In the genomic region with DNA sequence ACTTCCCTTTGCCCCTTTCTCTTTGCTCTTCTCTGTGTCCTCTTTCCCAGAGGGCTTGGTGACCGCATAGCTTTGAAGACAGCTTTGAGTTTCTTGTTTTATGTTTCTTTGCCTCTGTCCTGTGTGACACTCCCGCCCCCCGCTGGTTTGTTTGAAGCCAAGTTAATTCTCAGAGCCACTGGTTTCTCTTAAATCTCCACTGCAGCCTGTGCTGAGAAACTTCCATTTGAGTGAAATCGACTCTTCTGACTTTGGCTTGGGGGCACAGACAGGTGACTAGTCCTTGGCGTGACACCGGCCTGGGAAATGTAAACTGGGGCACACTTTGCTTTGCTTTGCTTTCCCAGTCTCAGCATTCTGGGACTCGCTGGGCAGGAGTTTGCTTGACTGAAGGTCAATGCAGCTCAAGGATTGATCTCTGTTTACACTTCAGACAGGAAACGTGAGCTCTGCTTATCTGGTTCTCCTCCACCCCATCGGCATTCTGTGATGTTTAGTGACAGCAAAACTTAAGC, we compare ENCODE assay signal across 8 mouse cellular contexts. TPM values are rescaled to one million over a fixed set of nuclear protein-coding genes. Genes with fewer than 3 reads are reported as not detected.
DNase-seq lines count a peak whose midpoint lies in the region; ATAC-seq and TF ChIP-seq lines count a peak whose summit lies in the region.

No protein-coding gene starts in this region.

- no peak overlapping the region for H3K27ac ChIP-seq in liver, embryonic 14.5 days
- peak overlapping the region; percentile 45 for H3K27ac ChIP-seq in small intestine, adult 2 months (ENCODE audit: insufficient read depth, low read depth, low read length)

- TF ChIP-seq CTCF in liver, embryonic 14.5 days (IDR thresholded peaks at IDR 0.05; ENCODE audit: low read depth) = 0 out of 2 replicates have a peak, but pooled peaks have one; percentile 15
- TF ChIP-seq CTCF in small intestine, adult 2 months (IDR thresholded peaks at IDR 0.05; ENCODE audit: extremely low read depth, insufficient read length, insufficient replicate concordance, low read depth, low read length) = peak; percentile 21; the same call in 1 of the 2 replicates

- ATAC-seq in liver, embryonic 14.5 days (ENCODE audit: insufficient read depth) = peak; percentile 13; the same call in 1 of the 2 replicates
- ATAC-seq in erythroid progenitor cell, adult 5-6 weeks (replicated peaks; ENCODE audit: low FRiP score, poor library complexity, severe bottlenecking) = no peak

- H3K36me3 ChIP-seq in liver, embryonic 14.5 days (replicated peaks; ENCODE audit: control insufficient read depth, insufficient read depth, low read depth) = no peaks in the 10 kb centered on the region
- no peaks in the 10 kb centered on the region for H3K36me3 ChIP-seq in small intestine, adult 2 months (ENCODE audit: control insufficient read depth, insufficient read depth, low read length)

- peak; percentile 14 for DNase-seq in cerebellum, adult 8-10 months
- DNase-seq in cerebellum, adult 9-11 months = no peak
- DNase-seq in adrenal gland, postnatal 36 days = peak; percentile 44 to 58
- peak; percentile 14 for DNase-seq in heart, postnatal 4 days
- no peak for DNase-seq in liver, embryonic 14.5 days (ENCODE audit: low read depth in 3 of 3, low spot score in 3 of 3)
- DNase-seq in retina, postnatal 1 day = no peak

- WGBS in liver, embryonic 14.5 days (ENCODE audit: insufficient replicate concordance) = 6% methylated on average over 9 of the region's 9 CpGs
- WGBS in small intestine, adult 2 months = 6% methylated on average over 9 of the region's 9 CpGs

- no peak for TF ChIP-seq POLR2A in small intestine, adult 2 months (IDR thresholded peaks at IDR 0.05; ENCODE audit: low read depth, low read length)

- H3K27me3 ChIP-seq in liver, embryonic 14.5 days (ENCODE audit: control insufficient read depth, insufficient read depth, low read length) = no peaks in the 10 kb centered on the region
- H3K27me3 ChIP-seq in small intestine, adult 2 months (ENCODE audit: control insufficient read depth, insufficient read depth, low read length) = no peaks in the 10 kb centered on the region

- H3K4me1 ChIP-seq in liver, embryonic 14.5 days (replicated peaks; ENCODE audit: control insufficient read depth in 2 of 2, insufficient read depth in 2 of 2, low read length in 1 of 2) = peaks cover 0 to 9% of the 10 kb centered on the region in 2 experiments; a peak in 2 of 4 replicates
- peaks cover 12% of the 10 kb centered on the region for H3K4me1 ChIP-seq in small intestine, adult 2 months (ENCODE audit: control insufficient read depth, insufficient read depth, insufficient read length, low read length)

- no peak overlapping the region for H3K9ac ChIP-seq in liver, embryonic 14.5 days (replicated peaks)

- H3K4me3 ChIP-seq in liver, embryonic 14.5 days (ENCODE audit: insufficient read depth in 1 of 2, low read depth in 2 of 2, low read length in 2 of 2) = no peak overlapping the region
- no peak overlapping the region for H3K4me3 ChIP-seq in small intestine, adult 2 months (ENCODE audit: low read depth, low read length)

- H3K9me3 ChIP-seq in liver, embryonic 14.5 days (ENCODE audit: control insufficient read depth, low read length) = no peaks in the 10 kb centered on the region

- H3K4me2 ChIP-seq in liver, embryonic 14.5 days (ENCODE audit: low read depth) = peak overlapping the region; percentile 26; the same call in 1 of the 2 replicates

- no peak for TF ChIP-seq EP300 in liver, embryonic 14.5 days (IDR thresholded peaks at IDR 0.05; ENCODE audit: low read depth)

RNA-seq across cellular contexts. Expression of a gene that starts 12.3 kb away (rescaled TPM):
- total RNA-seq in adrenal gland, postnatal 36 days (2021) = under 1 TPM; 0.36 to 0.43 TPM
- under 1 TPM in 1 of 2 experiments, not detected in 1; 0.33 TPM for total RNA-seq in heart, postnatal 4 days (2021)
- polyA plus RNA-seq in liver, embryonic 14.5 days (2012; rRNA removed) = 0.09 and 0.12 TPM in 2 replicates
- polyA plus RNA-seq in liver, embryonic 14.5 days (2014; fragmentation: Nextera tagmentation; extraction: Ambion mirVana) = 0.15 TPM in 1 of 2 replicates, not detected in the other
- 0.77 and 1.1 TPM in 2 replicates for polyA plus RNA-seq in small intestine, adult 2 months (2012; rRNA removed)
- not detected in 2 replicates for total RNA-seq in erythroid progenitor cell, adult 5-6 weeks (2015; ENCODE audit: low replicate concordance)
- total RNA-seq in erythroid progenitor cell, adult 5-6 weeks (2017; ENCODE audit: low replicate concordance) = not detected in 2 replicates

RNA-seq across cellular contexts. Expression of a gene that starts 13.1 kb away (rescaled TPM):
- 10 to 100 TPM in 1 of 2 experiments, 1 to 10 TPM in 1; 5.9 to 10.5 TPM for total RNA-seq in adrenal gland, postnatal 36 days (2021)
- total RNA-seq in heart, postnatal 4 days (2021) = 1 to 10 TPM; 7.0 to 8.3 TPM
- 1.1 and 1.3 TPM in 2 replicates for polyA plus RNA-seq in liver, embryonic 14.5 days (2012; rRNA removed)
- polyA plus RNA-seq in liver, embryonic 14.5 days (2014; fragmentation: Nextera tagmentation; extraction: Ambion mirVana) = 0.43 and 0.92 TPM in 2 replicates
- polyA plus RNA-seq in small intestine, adult 2 months (2012; rRNA removed) = 4.6 and 8.9 TPM in 2 replicates
- total RNA-seq in erythroid progenitor cell, adult 5-6 weeks (2015; ENCODE audit: low replicate concordance) = 1.4 and 4.2 TPM in 2 replicates
- 3.1 and 8.3 TPM in 2 replicates for total RNA-seq in erythroid progenitor cell, adult 5-6 weeks (2017; ENCODE audit: low replicate concordance)

Comparison
In these comparisons a context has a peak if more than half of its experiments do, and no peak if none do; other contexts are left out.
1. DNase-seq: peak in cerebellum, adult 8-10 months (single experiment), adrenal gland, postnatal 36 days (2 of 2) and heart, postnatal 4 days (single experiment); none in cerebellum, adult 9-11 months (single experiment), liver, embryonic 14.5 days (0 of 3) and retina, postnatal 1 day (single experiment).